Comparison of ENCODE assay signal across 10 mouse cellular contexts in genomic region chr3:37219071-37219470, GRCm38 (mm10). TPM values are rescaled to one million over a fixed set of nuclear protein-coding genes. Genes with fewer than 3 reads are reported as not detected.
DNase-seq lines count a peak whose midpoint lies in the region; ATAC-seq and TF ChIP-seq lines count a peak whose summit lies in the region.
"Had no signal": no experiment of that assay in that cellular context is flagged by ENCODE, and none has a peak within 500 bp of the region (broad histone marks: within the 10 kb centered on the region; RNA-seq: fewer than 3 reads in every experiment).

No protein-coding gene starts in this region.

- TF ChIP-seq EP300 in heart, adult 2 months (IDR thresholded peaks at IDR 0.05; ENCODE audit: insufficient read depth, low read depth, low read length): no peak

- H3K4me2 ChIP-seq in heart, embryonic 11.5 days: no peak overlapping the region
- H3K4me2 ChIP-seq: liver, embryonic 13.5 days had no signal

- TF ChIP-seq CTCF in heart, adult 2 months (IDR thresholded peaks at IDR 0.05): peak; percentile 68
- peak; percentile 57 for TF ChIP-seq CTCF in cerebellum, adult 2 months (IDR thresholded peaks at IDR 0.05; ENCODE audit: borderline replicate concordance, insufficient read depth, low read depth, low read length)
- peak; percentile 89 for TF ChIP-seq CTCF in left cerebral cortex, adult 2 months (IDR thresholded peaks at IDR 0.05)

- intact Hi-C loops in heart, adult 2 months (cut with DNase I): no loop called here
- intact Hi-C loops in left cerebral cortex, adult 2 months (cut with DNase I): loop anchor here (1.0 to 10.0 kb wide), 3 partner anchors 52 to 1006 kb away; no protein-coding TSS in a partner anchor

- H3K79me2 ChIP-seq in heart, adult 2 months (replicated peaks; ENCODE audit: control insufficient read depth, insufficient read depth, low read length): no peaks in the 10 kb centered on the region

- H3K9ac ChIP-seq in heart, adult 2 months (ENCODE audit: low read depth, low read length): no peak overlapping the region
- H3K9ac ChIP-seq in heart, embryonic 11.5 days (ENCODE audit: low read depth, low read length): no peak overlapping the region
- H3K9ac ChIP-seq: liver, embryonic 13.5 days had no signal

- no peaks in the 10 kb centered on the region for H3K4me1 ChIP-seq in heart, adult 2 months (ENCODE audit: control insufficient read depth, insufficient read depth, low read length)
- H3K4me1 ChIP-seq in heart, embryonic 11.5 days (ENCODE audit: control insufficient read depth, insufficient read depth, low read length): no peaks in the 10 kb centered on the region
- H3K4me1 ChIP-seq in cerebellum, adult 2 months (ENCODE audit: control insufficient read depth, insufficient read depth, low read length): no peaks in the 10 kb centered on the region
- H3K4me1 ChIP-seq: liver, embryonic 13.5 days had no signal

- WGBS in heart, adult 2 months: 15% methylated on average over 4 of the region's 4 CpGs
- WGBS in heart, embryonic 11.5 days (ENCODE audit: insufficient replicate concordance): 23% methylated on average over 4 of the region's 4 CpGs
- 22% methylated on average over 4 of the region's 4 CpGs for WGBS in cerebellum, adult 2 months

- H3K36me3 ChIP-seq in heart, adult 2 months (ENCODE audit: control insufficient read depth, insufficient read depth, low read length): no peaks in the 10 kb centered on the region
- H3K36me3 ChIP-seq in heart, embryonic 11.5 days (ENCODE audit: control insufficient read depth, insufficient read depth, low read length): no peaks in the 10 kb centered on the region
- H3K36me3 ChIP-seq: liver, embryonic 13.5 days had no signal

- no peak overlapping the region for H3K27ac ChIP-seq in heart, adult 2 months
- no peak overlapping the region for H3K27ac ChIP-seq in heart, embryonic 11.5 days (ENCODE audit: low read depth, low read length)
- H3K27ac ChIP-seq in cerebellum, adult 2 months (ENCODE audit: insufficient read depth, low read length): no peak overlapping the region
- H3K27ac ChIP-seq in left cerebral cortex, adult 2 months: no peak overlapping the region
- H3K27ac ChIP-seq: liver, embryonic 13.5 days had no signal

- no peak for ATAC-seq in heart, embryonic 11.5 days (replicated peaks; ENCODE audit: insufficient number of reproducible peaks, low FRiP score, low TSS enrichment)

- no peak for DNase-seq in heart, adult 2 months
- peak; percentile 65 for DNase-seq in CD4-positive helper T cell, adult 2 months (ENCODE audit: low read depth, low spot score)
- peak; percentile 17 to 20 for DNase-seq in cerebellum, adult 2 months
- DNase-seq in heart, postnatal 4 days: peak; percentile 47
- DNase-seq in left cerebral cortex, adult 2 months (ENCODE audit: extremely low spot score in 1 of 2, low spot score in 2 of 2): peak; percentile 57 to 58
- DNase-seq in retina, postnatal 1 day: peak; percentile 62
- no peak for DNase-seq in spleen, adult 12 weeks (ENCODE audit: low spot score)
- DNase-seq: liver, embryonic 13.5 days had no signal

- TF ChIP-seq POLR2A in heart, adult 2 months (IDR thresholded peaks at IDR 0.05; ENCODE audit: insufficient read depth, low read depth, low read length): no peak
- TF ChIP-seq POLR2A in cerebellum, adult 2 months (IDR thresholded peaks at IDR 0.05; ENCODE audit: borderline replicate concordance, insufficient read depth, low read length): no peak

- H3K27me3 ChIP-seq in heart, adult 2 months (ENCODE audit: control insufficient read depth, insufficient read depth, low read length): no peaks in the 10 kb centered on the region
- H3K27me3 ChIP-seq in heart, embryonic 11.5 days (ENCODE audit: control insufficient read depth, insufficient read depth, low read length): no peaks in the 10 kb centered on the region
- H3K27me3 ChIP-seq in cerebellum, adult 2 months (ENCODE audit: control insufficient read depth, insufficient read depth, low read length): no peaks in the 10 kb centered on the region
- H3K27me3 ChIP-seq: liver, embryonic 13.5 days had no signal

- no peak overlapping the region for H3K4me3 ChIP-seq in heart, adult 2 months
- no peak overlapping the region for H3K4me3 ChIP-seq in heart, embryonic 11.5 days (ENCODE audit: low read depth, low read length)
- H3K4me3 ChIP-seq in cerebellum, adult 2 months (replicated peaks; ENCODE audit: insufficient read depth, low read depth, low read length): no peak overlapping the region
- no peak overlapping the region for H3K4me3 ChIP-seq in left cerebral cortex, adult 2 months
- H3K4me3 ChIP-seq: liver, embryonic 13.5 days had no signal

- H3K9me3 ChIP-seq in heart, embryonic 11.5 days (replicated peaks; ENCODE audit: control insufficient read depth, low read length): no peaks in the 10 kb centered on the region
- H3K9me3 ChIP-seq: liver, embryonic 13.5 days had no signal

RNA-seq across cellular contexts. Expression of gene Il21, which starts 13.4 kb away (rescaled TPM):
- not detected for total RNA-seq in heart, adult 2 months (2021)
- not detected in 2 replicates for polyA plus RNA-seq in heart, adult 2 months (2012; rRNA removed)
- polyA plus RNA-seq in heart, embryonic 11.5 days (2014; fragmentation: Nextera tagmentation; extraction: Ambion mirVana): not detected in 2 replicates
- 0.10 TPM in 1 of 2 replicates, not detected in the other for polyA plus RNA-seq in cerebellum, adult 2 months (2012; rRNA removed)
- total RNA-seq in heart, postnatal 4 days (2021): not detected
- total RNA-seq in left cerebral cortex, adult 2 months (2021): under 1 TPM in 1 of 2 experiments, not detected in 1; 0.14 TPM
- total RNA-seq: adrenal gland, postnatal 36 days had no signal
- polyA plus RNA-seq: liver, embryonic 13.5 days had no signal

Comparison
In these comparisons a context has a peak if more than half of its experiments do, and no peak if none do; other contexts are left out.
1. DNase-seq: peak in CD4-positive helper T cell, adult 2 months (single experiment), cerebellum, adult 2 months (2 of 2), heart, postnatal 4 days (single experiment), left cerebral cortex, adult 2 months (2 of 2) and retina, postnatal 1 day (single experiment); none in heart, adult 2 months (0 of 2) and spleen, adult 12 weeks (single experiment).
2. Peak in every context shown above with its lines, with median percentiles within 50 percentile points of each other: CTCF ChIP-seq.